Mouse (Mus musculus): ENCODE measurements around the gene Eef2. TPM values are rescaled to one million over a fixed set of nuclear protein-coding genes. Genes with fewer than 3 reads are reported as not detected.
"Not testable (repeated sequence)": the region's sequence is repeated elsewhere in the genome, so short reads cannot be mapped to it uniquely, and the experiment has no call there.

Eef2 gene
- polyA plus RNA-seq, 1 experiment: 1,040 TPM

DNA sequence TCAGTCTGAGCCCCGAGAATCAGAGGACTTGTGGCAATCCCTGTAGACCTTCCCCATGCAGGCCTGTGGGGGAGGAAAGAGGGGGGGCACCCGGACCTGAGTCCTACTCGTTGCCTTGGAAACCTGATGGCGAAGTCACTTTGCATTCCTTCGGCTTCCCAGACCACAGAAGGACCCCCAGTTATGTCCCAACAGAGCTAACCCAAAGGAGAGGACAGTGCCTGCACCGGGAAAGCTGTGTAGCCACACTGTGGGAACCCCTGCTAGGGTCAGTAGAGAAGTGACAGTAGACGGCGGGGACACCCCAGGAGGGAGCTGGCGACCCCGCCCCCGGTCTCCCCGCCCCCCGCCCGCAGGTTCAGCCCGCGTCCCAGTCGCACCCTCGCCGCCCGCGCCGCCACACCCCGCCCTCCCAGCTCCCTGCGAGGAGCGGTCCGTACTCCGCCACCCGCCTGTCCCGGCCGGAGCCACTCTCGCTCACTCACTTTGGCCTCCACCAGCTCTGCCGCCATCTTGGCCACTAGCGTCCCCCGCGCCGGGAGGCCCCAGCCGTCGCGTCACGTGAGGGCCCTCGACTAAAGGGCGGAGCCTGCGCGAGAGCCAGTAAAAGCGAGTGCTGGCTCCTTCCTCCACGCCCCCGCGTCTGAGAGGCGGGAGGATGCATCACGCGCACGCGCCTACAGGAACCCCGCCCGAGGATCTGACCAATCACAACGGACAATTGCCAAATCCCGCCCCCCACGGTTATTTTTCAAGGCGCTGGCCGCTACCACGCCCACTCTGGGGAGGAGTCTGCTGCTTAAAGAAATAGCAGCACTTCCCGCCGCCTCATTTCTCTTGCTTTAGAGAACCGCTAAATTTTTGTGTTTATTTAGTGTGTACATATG, 9.0 kb upstream of the Eef2 start, which contains the start of gene Pias4:
Gene Pias4 (minus strand): TSS at position 724 of the 887 bp plus-strand sequence.
- TF ChIP-seq POLR2A (IDR thresholded peaks at IDR 0.05; ENCODE audit: extremely low read depth, insufficient read depth, low read length) (peak; percentile 75; the same call in 1 of the 2 replicates), CTCF (IDR thresholded peaks at IDR 0.05; ENCODE audit: extremely low read depth, insufficient read depth, low read length) (no peak)
- Histone ChIP-seq H3K4me3 (ENCODE audit: insufficient read depth, low read length) (peak within 1 kb of the TSS; percentile 74), H3K27ac (ENCODE audit: insufficient read depth, low read length) (peak within 1 kb of the TSS; percentile 9; the same call in 1 of the 2 replicates), H3K4me1 (ENCODE audit: control insufficient read depth, insufficient read depth, low read length) (peaks cover 3% of the 10 kb centered on the region; the same call in 1 of the 2 replicates)

GRCm38 (mm10) chr10:81168087-81168431, 8.4 kb upstream of the Eef2 start:
- peaks cover 5% of the 10 kb centered on the region for H3K4me1 ChIP-seq (ENCODE audit: control insufficient read depth, insufficient read depth, low read length)
- H3K4me3 ChIP-seq (ENCODE audit: insufficient read depth, low read length): peak overlapping the region; percentile 13; the same call in 1 of the 2 replicates
- H3K27ac ChIP-seq (ENCODE audit: insufficient read depth, low read length): peak overlapping the region; percentile 9; the same call in 1 of the 2 replicates
- TF ChIP-seq CTCF (IDR thresholded peaks at IDR 0.05; ENCODE audit: extremely low read depth, insufficient read depth, low read length): no peak
- no peak for TF ChIP-seq POLR2A (IDR thresholded peaks at IDR 0.05; ENCODE audit: extremely low read depth, insufficient read depth, low read length)

DNA sequence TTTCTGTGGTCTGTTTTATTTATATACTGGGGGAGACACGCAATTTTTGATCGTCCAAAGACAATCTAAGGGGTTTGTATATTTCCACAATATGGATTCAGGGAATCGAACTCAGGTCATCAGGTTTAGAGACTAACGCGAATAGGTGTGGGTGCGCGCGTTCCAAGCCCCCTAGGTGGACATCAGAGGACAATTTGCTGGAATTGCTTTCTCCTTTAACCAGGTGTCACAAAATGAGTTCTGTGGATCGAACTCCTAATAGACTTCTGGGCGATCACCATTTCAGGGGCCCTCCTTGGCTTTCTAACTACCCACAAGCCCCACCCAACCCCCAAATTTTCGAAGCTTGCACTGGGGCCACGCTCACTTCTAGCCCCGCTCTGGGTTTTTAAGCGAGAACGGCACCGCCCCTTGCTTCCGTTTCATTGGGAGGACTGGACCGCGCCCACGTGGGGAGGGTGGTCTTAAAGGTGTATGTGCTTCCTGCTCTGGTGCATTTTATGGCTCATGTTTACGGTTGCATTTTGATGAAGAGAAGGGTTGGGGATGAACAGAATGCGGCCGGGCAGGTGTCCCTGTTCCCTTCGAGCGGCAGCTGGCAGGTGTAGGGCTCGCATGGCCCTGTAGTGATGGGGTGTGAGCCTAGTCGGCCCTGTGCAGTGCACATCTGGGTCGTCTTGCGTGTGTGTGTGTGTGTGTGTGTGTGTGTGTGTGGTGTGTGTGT, 7.7 kb upstream of the Eef2 start:
- Histone ChIP-seq H3K4me1 (ENCODE audit: control insufficient read depth, insufficient read depth, low read length) (peaks cover 5% of the 10 kb centered on the region), H3K4me3 (ENCODE audit: insufficient read depth, low read length) (peak overlapping the region; percentile 47), H3K27ac (ENCODE audit: insufficient read depth, low read length) (peak overlapping the region; percentile 36)
- TF ChIP-seq CTCF (IDR thresholded peaks at IDR 0.05; ENCODE audit: extremely low read depth, insufficient read depth, low read length) (no peak), POLR2A (IDR thresholded peaks at IDR 0.05; ENCODE audit: extremely low read depth, insufficient read depth, low read length) (0 out of 2 replicates have a peak, but pooled peaks have one; percentile 44)

DNA sequence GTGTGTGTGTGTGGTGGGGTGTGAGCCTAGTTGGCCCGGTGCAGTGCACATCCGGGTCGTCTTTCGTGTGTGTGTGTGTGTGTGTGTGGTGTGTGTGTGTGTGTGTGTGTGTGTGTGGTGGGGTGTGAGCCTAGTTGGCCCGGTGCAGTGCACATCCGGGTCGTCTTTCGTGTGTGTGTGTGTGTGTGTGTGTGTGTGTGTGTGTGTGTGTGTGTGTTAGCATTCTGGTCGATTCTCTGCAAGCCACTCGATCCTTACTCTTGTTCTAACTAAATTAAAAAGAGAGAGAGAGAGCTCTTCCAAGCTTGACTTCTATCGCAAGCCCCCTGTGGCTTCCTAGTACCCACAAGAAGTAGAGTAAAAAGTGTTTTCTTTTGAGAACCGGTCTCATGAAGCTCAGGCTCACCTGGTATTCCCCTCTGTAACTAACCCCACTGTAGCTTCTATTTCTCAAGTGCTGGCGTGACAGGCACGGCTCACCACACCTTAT, 7.0 kb upstream of the Eef2 start:
- H3K4me1 ChIP-seq (ENCODE audit: control insufficient read depth, insufficient read depth, low read length); H3K27ac ChIP-seq (ENCODE audit: insufficient read depth, low read length): not testable (repeated sequence)
- H3K4me3 ChIP-seq (ENCODE audit: insufficient read depth, low read length): peak overlapping the region; percentile 47; the same call in 1 of the 2 replicates

DNA sequence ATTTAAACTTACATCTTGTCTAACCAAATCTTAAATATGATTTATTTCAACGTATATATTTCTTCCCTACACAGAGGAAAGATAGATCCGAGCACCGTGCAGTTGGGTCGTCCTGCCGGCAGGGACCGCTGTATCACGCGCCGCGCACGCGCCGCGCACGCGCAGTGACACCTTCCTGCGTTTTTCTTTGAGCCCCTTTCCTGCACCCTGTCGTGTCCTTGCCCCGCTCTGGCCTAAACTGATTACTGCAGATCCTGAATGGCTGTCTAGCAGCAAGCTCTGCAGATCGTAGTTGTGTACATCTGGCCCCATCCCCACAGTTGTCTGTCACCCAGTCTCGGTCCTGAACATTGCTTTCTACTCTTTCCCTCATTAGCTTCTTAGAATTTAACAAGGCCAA, 3.3 kb upstream of the Eef2 start:
- Histone ChIP-seq H3K4me1 (ENCODE audit: control insufficient read depth, insufficient read depth, low read length) (peaks cover 6% of the 10 kb centered on the region), H3K4me3 (ENCODE audit: insufficient read depth, low read length) (peak overlapping the region; percentile 35), H3K27ac (ENCODE audit: insufficient read depth, low read length) (peak overlapping the region; percentile 94)
- TF ChIP-seq POLR2A (IDR thresholded peaks at IDR 0.05; ENCODE audit: extremely low read depth, insufficient read depth, low read length): peak; percentile 86; the same call in 1 of the 2 replicates
- peak; percentile 74 for TF ChIP-seq CTCF (IDR thresholded peaks at IDR 0.05; ENCODE audit: extremely low read depth, insufficient read depth, low read length)

DNA sequence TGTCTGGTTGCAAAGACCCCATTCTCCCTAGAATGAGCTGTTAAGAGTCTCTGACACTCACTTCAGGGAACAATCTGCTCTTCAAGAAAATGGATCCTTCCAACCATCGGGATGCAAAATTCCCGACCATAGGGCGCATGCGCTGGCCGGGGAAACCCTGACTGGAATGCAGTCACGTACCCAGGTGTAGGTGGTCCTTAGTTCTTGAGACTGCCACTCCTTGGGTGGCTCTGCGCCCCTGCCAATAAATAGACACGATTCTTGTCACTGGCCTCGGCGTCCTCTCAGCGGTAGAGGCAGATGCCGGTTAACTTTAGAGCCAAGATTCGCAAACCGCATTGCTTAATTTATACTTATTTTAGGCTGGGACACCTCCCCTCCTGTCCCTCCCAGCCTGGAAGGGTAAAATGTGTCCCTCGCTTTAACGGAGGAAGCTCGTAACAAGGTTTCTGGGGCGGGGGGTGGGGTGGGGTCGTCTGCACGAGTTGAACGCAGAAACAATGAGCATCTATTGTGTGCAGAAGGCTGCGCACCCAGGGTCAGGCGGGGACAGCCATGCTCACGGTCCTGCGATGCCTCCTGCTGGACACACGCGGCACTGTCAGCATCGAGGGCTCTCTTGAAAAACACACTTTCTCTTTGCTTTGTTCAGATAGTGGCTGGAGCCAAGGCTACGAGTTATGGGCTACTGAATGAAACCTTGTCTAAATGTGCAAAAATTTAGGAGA, 1.6 kb upstream of the Eef2 start:
- H3K27ac ChIP-seq (ENCODE audit: insufficient read depth, low read length): peak overlapping the region; percentile 94; the same call in 1 of the 2 replicates
- TF ChIP-seq POLR2A (IDR thresholded peaks at IDR 0.05; ENCODE audit: extremely low read depth, insufficient read depth, low read length) (peak; percentile 52; the same call in 1 of the 2 replicates), CTCF (IDR thresholded peaks at IDR 0.05; ENCODE audit: extremely low read depth, insufficient read depth, low read length) (peak; percentile 93)
- peak overlapping the region; percentile 24 for H3K4me3 ChIP-seq (ENCODE audit: insufficient read depth, low read length)
- H3K4me1 ChIP-seq (ENCODE audit: control insufficient read depth, insufficient read depth, low read length): peaks cover 6% of the 10 kb centered on the region

DNA sequence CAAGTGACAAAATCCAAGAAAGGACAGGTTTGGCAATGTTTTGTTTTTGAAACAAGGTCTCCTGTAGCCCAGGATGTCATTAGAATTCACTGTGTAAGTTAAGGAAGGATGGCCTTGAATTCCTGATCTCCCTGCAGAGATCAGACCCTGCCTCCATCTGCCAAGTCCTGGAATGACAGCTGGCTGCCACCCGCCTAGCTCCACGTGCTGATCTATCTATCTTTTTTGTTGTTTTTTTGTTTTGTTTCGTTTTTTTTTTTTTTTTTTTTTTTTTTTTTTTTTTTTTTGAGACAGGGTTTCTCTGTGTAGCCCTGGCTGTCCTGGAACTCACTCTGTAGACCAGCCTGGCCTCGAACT, 1.1 kb upstream of the Eef2 start:
- not testable (repeated sequence) for H3K4me1 ChIP-seq (ENCODE audit: control insufficient read depth, insufficient read depth, low read length); H3K27ac ChIP-seq (ENCODE audit: insufficient read depth, low read length)
- H3K4me3 ChIP-seq (ENCODE audit: insufficient read depth, low read length): peak overlapping the region; percentile 24; the same call in 1 of the 2 replicates

DNA sequence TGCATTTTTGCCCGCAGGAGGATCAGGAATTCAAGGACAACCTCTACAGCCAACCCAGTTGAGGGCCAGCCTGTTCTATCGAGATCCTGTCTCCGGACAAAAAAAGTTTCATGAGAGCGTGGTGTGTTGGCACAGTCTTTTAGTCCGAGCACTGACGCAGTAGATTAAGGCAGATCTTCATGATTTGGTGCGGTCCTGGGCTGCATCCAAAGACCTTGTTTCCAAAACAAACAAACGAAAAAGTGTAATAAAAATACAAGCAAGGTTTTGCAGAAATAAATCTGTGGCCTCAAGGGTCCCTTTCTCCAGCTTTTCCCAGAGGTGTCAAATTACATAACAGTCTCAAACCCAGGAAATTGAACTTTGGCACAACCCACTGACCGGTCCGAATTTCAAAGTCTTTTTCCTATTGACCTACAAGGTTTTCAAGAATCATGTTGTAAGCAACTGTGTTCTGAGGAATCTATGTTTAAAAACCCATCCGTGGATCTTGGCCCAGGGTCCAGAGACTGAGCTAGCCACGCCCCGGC, 430 bp upstream of the Eef2 start:
- Histone ChIP-seq H3K27ac (ENCODE audit: insufficient read depth, low read length) (peak overlapping the region; percentile 84), H3K4me3 (ENCODE audit: insufficient read depth, low read length) (peak overlapping the region; percentile 70), H3K4me1 (ENCODE audit: control insufficient read depth, insufficient read depth, low read length) (peaks cover 6% of the 10 kb centered on the region)
- TF ChIP-seq CTCF (IDR thresholded peaks at IDR 0.05; ENCODE audit: extremely low read depth, insufficient read depth, low read length) (no peak), POLR2A (IDR thresholded peaks at IDR 0.05; ENCODE audit: extremely low read depth, insufficient read depth, low read length) (no peak)

- H3K4me1 ChIP-seq (ENCODE audit: control insufficient read depth, insufficient read depth, low read length): peaks cover 6% of the 10 kb centered on the region
Observed at GRCm38 (mm10) chr10:81177491-81177925, 1.1 kb downstream of the Eef2 start.

More at GRCm38 (mm10) chr10:81177491-81177925, 1.1 kb downstream of the Eef2 start:
- Histone ChIP-seq H3K27ac (ENCODE audit: insufficient read depth, low read length) (peak overlapping the region; percentile 20; the same call in 1 of the 2 replicates), H3K4me3 (ENCODE audit: insufficient read depth, low read length) (peak overlapping the region; percentile 70)
- TF ChIP-seq POLR2A (IDR thresholded peaks at IDR 0.05; ENCODE audit: extremely low read depth, insufficient read depth, low read length) (no peak), CTCF (IDR thresholded peaks at IDR 0.05; ENCODE audit: extremely low read depth, insufficient read depth, low read length) (no peak)
